Mouse (Mus musculus): ENCODE measurements around the gene Slc22a26.

GRCm38 (mm10) chr19:7829851-7830250 is 27.4 kb upstream of the Slc22a26 start:
- TF ChIP-seq CTCF (IDR thresholded peaks at IDR 0.05; ENCODE audit: extremely low read depth, insufficient read depth, insufficient read length, insufficient replicate concordance) (no peak), POLR2A (IDR thresholded peaks at IDR 0.05; ENCODE audit: low read depth, low read length) (no peak)

All from spleen, adult 2 months (tissue).